Mouse (Mus musculus) stomach, embryonic 15.5 days (tissue): ENCODE measurements around the gene Tfe3. TPM values are rescaled to one million over a fixed set of nuclear protein-coding genes. Genes with fewer than 3 reads are reported as not detected.
"Not testable (repeated sequence)": the region's sequence is repeated elsewhere in the genome, so short reads cannot be mapped to it uniquely, and the experiment has no call there.

Source experiments
- ATAC-seq: fragments of 200-750 bp; cut with Nextera tagmentation; 2 replicates; pipeline ENCODE4 v1.8.0; 2017; ENCODE audit warnings: low read depth, moderate number of reproducible peaks, moderate TSS enrichment; ENCODE audit not compliant: insufficient read depth, low FRiP score
- H3K27ac ChIP-seq: fragments of 300-500 bp; sonication (generic); 2 replicates; pipeline ENCODE4 v1.5.1; 2015; ENCODE audit warnings: mild to moderate bottlenecking, inconsistent platforms
- H3K27me3 ChIP-seq: fragments of 300-500 bp; sonication (generic); replicated peaks from 2 replicates; pipeline ENCODE4 v1.6.1; 2015; ENCODE audit warnings: inconsistent platforms
- H3K36me3 ChIP-seq: fragments of 300-500 bp; sonication (generic); 2 replicates; pipeline ENCODE4 v1.6.1; 2015; ENCODE audit warnings: inconsistent platforms
- H3K4me1 ChIP-seq: fragments of 300-500 bp; sonication (generic); 2 replicates; pipeline ENCODE4 v1.6.1; 2015; ENCODE audit warnings: inconsistent platforms
- H3K4me2 ChIP-seq: fragments of 300-500 bp; sonication (generic); 2 replicates; pipeline ENCODE4 v1.6.1; 2015; ENCODE audit warnings: mild to moderate bottlenecking, inconsistent platforms
- H3K4me3 ChIP-seq: fragments of 300-500 bp; sonication (generic); replicated peaks from 2 replicates; pipeline ENCODE4 v1.5.1; 2015; ENCODE audit warnings: inconsistent platforms
- H3K9ac ChIP-seq: fragments of 300-500 bp; sonication (generic); 2 replicates; pipeline ENCODE4 v1.6.1; 2015; ENCODE audit warnings: inconsistent platforms
- H3K9me3 ChIP-seq: fragments of 300-500 bp; sonication (generic); 2 replicates; pipeline ENCODE4 v1.6.1; 2016; ENCODE audit warnings: inconsistent platforms
- WGBS: fragments of 180-500 bp; shearing (Covaris S2); methylation state at CpG from one replicate; pipeline ENCODE4 v1.1.7; 2015; 5-methylcytosine and 5-hydroxymethylcytosine counted together
- polyA plus RNA-seq: library from polyadenylated mRNA; unstranded; fragments of >200 nt; fragmentation: Nextera tagmentation; extraction: Ambion mirVana; gene quantifications from 2 replicates; pipeline ENCODE4 v1.2.1, GENCODE M21; 2015

Tfe3 gene
- polyA plus RNA-seq, 1 experiment from 2014 or later, result 29.9 TPM

DNA sequence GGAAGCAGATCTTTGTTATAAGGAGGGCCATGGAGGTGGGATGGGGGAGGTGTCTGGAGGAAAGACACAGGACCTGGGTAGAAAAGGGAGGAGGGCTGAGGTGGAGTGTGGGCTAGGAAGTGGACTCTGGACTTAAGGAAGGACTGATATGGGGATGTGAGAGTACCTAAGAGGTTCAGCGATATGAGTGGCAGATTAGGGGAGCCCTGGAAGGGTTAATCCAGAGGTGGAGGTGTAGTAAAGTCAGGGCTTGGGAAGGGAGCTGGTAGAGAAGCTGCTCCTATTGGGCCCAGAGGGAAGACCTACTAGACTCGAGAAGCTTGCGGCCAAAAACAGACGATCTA is 33.5 kb upstream of the Tfe3 start:
- H3K27ac ChIP-seq, result 0 out of 2 replicates have a peak overlapping the region, but pooled peaks have one; percentile 31
- H3K9me3 ChIP-seq, result no peaks in the 10 kb centered on the region
- peak; percentile 30 for ATAC-seq
- H3K4me1 ChIP-seq, result no peaks in the 10 kb centered on the region
- peak overlapping the region; percentile 53 for H3K4me2 ChIP-seq
- peak overlapping the region; percentile 49 for H3K4me3 ChIP-seq
- H3K9ac ChIP-seq, result no peak overlapping the region
- 30% methylated on average over 4 of the region's 4 CpGs for WGBS
- no peaks in the 10 kb centered on the region for H3K36me3 ChIP-seq
- H3K27me3 ChIP-seq, result no peaks in the 10 kb centered on the region

DNA sequence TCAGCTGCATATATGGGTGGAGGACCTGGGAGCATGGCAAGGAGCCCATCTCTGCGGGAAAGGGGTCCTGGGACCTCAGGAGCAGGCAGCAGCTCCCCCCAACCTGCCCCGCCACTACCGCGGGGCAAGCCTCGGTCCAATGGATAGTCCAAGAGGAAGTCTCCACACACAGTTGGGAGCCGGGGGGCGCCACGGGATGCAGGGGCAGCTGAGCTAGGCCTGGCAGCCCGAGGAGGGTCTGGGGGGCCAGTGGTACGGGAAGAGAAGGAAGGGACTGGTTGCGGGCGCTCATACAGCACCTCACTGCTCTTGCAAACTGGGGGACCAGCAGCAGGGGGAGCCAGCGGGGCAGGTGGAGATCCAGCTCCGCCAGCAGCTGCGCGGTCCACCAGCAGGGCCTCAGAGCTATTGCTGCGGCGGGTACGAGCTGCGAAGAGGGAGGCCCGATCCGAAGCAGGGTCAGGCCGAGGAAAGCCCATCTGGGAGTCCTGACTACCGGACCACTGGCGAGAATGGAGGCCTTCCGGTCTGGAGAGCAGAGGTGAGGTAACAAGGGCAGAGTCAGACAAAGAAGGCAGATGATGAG is 28.7 kb upstream of the Tfe3 start:
- no peak for ATAC-seq
- H3K27me3 ChIP-seq, result no peaks in the 10 kb centered on the region
- no peaks in the 10 kb centered on the region for H3K9me3 ChIP-seq
- H3K36me3 ChIP-seq, result no peaks in the 10 kb centered on the region
- no peak overlapping the region for H3K9ac ChIP-seq
- no peaks in the 10 kb centered on the region for H3K4me1 ChIP-seq
- H3K4me3 ChIP-seq, result no peak overlapping the region
- H3K4me2 ChIP-seq, result no peak overlapping the region
- WGBS, result 32% methylated on average over 25 of the region's 26 CpGs
- no peak overlapping the region for H3K27ac ChIP-seq

DNA sequence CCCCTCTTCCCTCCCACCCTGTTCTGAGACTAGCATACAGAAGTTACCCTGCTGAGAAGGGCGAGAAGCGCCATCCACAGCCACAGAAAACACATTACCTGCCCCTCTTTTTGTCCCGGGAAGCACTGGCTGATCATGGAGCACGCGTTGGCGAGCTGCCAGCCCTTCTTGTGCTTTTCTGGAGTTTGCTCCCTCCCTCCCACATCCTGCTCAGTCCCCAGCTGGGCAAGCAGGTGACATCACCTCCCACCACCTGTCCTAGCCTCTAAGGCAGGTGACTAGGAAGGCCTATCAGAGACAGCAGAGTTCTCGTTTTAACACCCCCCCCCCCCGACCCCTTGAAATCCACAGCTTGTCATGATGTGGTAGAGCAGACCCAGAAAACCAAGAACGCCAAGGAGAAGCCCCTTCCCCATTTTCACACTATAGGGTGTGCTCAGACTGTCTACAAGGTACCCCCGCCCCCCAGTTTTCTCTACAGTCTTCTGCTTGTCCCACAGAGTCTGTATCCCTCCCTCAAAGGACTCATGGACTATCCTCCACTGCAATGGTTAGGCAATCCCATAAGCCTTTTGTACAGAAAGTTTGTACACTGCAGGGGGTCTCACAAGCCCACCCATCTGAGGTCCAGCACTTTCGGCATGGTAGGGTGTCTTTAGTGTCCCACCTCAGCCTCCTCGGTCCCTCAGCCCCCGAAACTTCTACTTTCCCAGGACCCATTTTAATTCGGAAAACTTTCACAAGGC is 22.9 kb upstream of the Tfe3 start:
- peak; percentile 74; the same call in 1 of the 2 replicates for ATAC-seq
- WGBS, result 56% methylated on average over 14 of the region's 14 CpGs
- Histone ChIP-seq H3K36me3 (no peaks in the 10 kb centered on the region), H3K9ac (no peak overlapping the region), H3K27ac (peak overlapping the region; percentile 73; the same call in 1 of the 2 replicates), H3K27me3 (no peaks in the 10 kb centered on the region), H3K4me2 (peak overlapping the region; percentile 16; the same call in 1 of the 2 replicates), H3K4me1 (no peaks in the 10 kb centered on the region), H3K4me3 (0 out of 2 replicates have a peak overlapping the region, but pooled peaks have one; percentile 18), H3K9me3 (no peaks in the 10 kb centered on the region)

DNA sequence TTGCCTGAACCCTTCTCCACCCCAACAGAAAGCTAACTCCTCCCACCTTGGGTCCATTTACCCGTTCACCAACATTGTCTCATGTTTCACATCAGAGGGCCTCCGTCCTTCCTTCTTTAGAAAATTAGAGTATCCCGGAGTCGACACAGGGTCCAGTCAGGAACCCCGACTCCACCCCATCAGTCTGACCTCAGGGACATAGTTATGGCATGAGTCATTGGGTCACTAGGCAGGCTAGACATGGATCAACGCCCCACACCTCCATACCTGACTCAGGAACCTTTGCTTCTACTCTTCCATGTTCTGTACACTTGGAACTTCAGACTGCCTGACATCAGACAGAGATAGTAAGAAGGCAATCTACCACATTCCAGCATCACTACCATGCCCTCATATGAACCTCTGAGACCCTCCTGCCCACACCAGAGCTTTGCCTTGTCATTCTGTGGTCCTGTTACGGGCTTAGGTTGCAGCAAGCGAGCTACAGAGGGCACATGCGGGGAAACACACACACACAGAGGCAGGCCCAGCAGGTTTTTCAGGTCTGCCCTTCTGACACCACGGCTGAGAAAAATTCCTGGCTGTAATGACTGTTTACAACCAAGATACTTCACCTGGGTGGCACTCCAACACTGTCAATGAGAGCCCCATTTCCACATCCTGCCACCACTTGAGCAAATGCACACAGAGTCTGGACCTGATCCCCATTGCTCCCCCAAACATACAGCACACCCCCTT is 22.1 kb upstream of the Tfe3 start:
- Histone ChIP-seq H3K27me3 (no peaks in the 10 kb centered on the region), H3K9me3 (no peaks in the 10 kb centered on the region), H3K9ac (no peak overlapping the region), H3K4me3 (peak overlapping the region; percentile 27; the same call in 1 of the 2 replicates), H3K27ac (peak overlapping the region; percentile 73; the same call in 1 of the 2 replicates), H3K4me2 (peak overlapping the region; percentile 16), H3K36me3 (no peaks in the 10 kb centered on the region), H3K4me1 (no peaks in the 10 kb centered on the region)
- peak; percentile 54; the same call in 1 of the 2 replicates for ATAC-seq
- 45% methylated on average over 10 of the region's 10 CpGs for WGBS

DNA sequence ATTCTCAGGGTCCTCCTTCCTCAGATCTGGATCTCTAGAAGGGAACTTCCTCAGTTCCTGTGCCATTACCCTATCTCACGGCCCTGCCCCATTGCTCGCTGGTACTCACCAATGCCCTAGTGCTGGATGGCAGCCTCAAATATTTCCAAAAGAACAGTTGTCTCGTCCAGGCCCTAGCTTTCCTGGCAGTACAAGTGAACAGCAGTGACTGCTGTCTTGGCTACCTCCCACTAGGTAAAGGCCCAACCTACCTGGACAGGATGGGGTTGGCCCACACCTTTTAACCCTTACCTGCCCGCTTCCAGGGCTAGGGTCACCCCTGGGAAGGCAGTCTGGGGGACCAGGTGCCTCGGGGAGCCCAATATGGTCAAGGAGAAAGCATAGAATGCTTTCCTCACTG is 21.3 kb upstream of the Tfe3 start:
- 41% methylated on average over 5 of the region's 5 CpGs for WGBS

GRCm38 (mm10) chrX:7743470-7743869 is 18.9 kb upstream of the Tfe3 start:
- WGBS, result 54% methylated on average over 5 of the region's 5 CpGs
- Histone ChIP-seq H3K4me3 (no peak overlapping the region), H3K27me3 (no peaks in the 10 kb centered on the region), H3K36me3 (no peaks in the 10 kb centered on the region), H3K4me1 (no peaks in the 10 kb centered on the region), H3K9me3 (no peaks in the 10 kb centered on the region), H3K4me2 (no peak overlapping the region), H3K9ac (no peak overlapping the region), H3K27ac (no peak overlapping the region)
- ATAC-seq, result no peak

More for the DNA sequence above, 21.3 kb upstream of the Tfe3 start:
- Histone ChIP-seq H3K4me3 (peak overlapping the region; percentile 27; the same call in 1 of the 2 replicates), H3K4me2 (0 out of 2 replicates have a peak overlapping the region, but pooled peaks have one; percentile 16), H3K4me1 (no peaks in the 10 kb centered on the region), H3K27ac (peak overlapping the region; percentile 59; the same call in 1 of the 2 replicates), H3K36me3 (no peaks in the 10 kb centered on the region), H3K27me3 (no peaks in the 10 kb centered on the region), H3K9me3 (no peaks in the 10 kb centered on the region), H3K9ac (no peak overlapping the region)
- 0 out of 2 replicates have a peak, but pooled peaks have one; percentile 37 for ATAC-seq

DNA sequence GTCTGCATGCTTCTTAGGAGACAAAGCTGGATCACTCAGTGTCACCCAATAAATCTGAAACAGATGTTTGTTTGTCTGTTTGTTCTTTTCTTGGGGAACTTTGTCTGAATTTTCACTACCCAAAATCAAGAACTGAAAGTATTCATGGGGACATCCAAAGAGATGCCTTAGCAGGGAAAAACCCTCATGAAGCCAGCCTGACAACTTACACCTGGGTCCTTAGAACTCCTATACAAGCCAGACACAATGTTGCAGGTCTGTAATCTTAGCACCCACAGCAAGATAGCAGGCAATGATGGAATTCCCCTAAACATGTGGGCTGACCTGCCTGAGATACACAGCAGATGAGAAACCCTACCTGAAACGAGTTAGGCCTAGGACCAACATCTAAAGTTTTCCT is 17.4 kb upstream of the Tfe3 start:
- Histone ChIP-seq H3K9me3 (no peaks in the 10 kb centered on the region), H3K4me3 (no peak overlapping the region), H3K36me3 (no peaks in the 10 kb centered on the region), H3K9ac (no peak overlapping the region), H3K4me2 (no peak overlapping the region), H3K27me3 (no peaks in the 10 kb centered on the region), H3K27ac (no peak overlapping the region), H3K4me1 (no peaks in the 10 kb centered on the region)
- 60% methylated on average over 1 of the region's 1 CpGs for WGBS
- ATAC-seq, result no peak

GRCm38 (mm10) chrX:7745429-7745828 is 16.9 kb upstream of the Tfe3 start:
- Histone ChIP-seq H3K4me2 (no peak overlapping the region), H3K36me3 (no peaks in the 10 kb centered on the region), H3K27ac (no peak overlapping the region), H3K9me3 (no peaks in the 10 kb centered on the region), H3K4me3 (no peak overlapping the region), H3K27me3 (no peaks in the 10 kb centered on the region), H3K9ac (no peak overlapping the region), H3K4me1 (no peaks in the 10 kb centered on the region)
- 86% methylated on average over 8 of the region's 8 CpGs for WGBS
- ATAC-seq, result no peak

DNA sequence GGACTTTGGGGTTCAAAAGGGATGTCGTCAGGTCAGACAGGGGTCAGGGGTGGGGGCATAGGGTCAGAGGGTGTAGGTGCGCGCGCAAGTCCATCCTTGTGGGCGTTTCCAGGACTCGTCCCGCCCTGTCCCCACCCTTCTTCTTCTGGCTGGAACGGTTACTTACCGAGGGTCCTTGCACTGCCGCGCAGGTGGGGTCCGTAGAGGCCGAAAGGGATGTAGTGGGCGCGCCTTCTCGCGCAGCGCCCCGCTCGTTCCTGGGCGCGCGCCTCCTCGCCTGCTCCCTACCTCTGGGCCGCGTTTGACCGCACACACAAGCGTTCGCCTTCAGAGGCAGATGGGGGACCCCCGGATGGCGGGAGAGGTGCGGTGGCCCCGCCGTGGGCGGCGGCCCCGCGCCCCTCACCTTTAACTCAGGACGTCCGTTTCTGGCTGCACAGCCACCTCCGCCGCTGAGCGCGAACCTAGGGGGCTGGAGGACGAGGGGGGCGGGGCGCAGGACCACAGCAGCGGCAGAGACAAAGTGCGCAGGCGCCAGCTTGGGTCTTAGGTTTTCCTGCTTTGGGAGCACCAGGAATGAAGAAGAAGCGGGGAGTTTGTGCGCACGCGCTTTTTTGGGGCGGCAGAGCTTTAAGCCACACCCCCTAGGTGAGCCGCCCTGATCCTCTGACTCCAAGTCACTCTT is 11.8 kb upstream of the Tfe3 start, which contains the start of gene Ccdc120:
Ccdc120 (minus strand) TSS at position 474 of the 685 bp plus-strand sequence.
- ATAC-seq, result peak; percentile 79
- H3K27ac ChIP-seq, result no peak within 1 kb of the TSS
- H3K9ac ChIP-seq, result peak within 1 kb of the TSS; percentile 41; the same call in 1 of the 2 replicates
- H3K27me3 ChIP-seq, result no peaks in the 10 kb centered on the region
- H3K4me2 ChIP-seq, result peak within 1 kb of the TSS; percentile 56
- WGBS, result 14% methylated on average over 48 of the region's 56 CpGs
- H3K4me3 ChIP-seq, result peak within 1 kb of the TSS; percentile 64
- H3K36me3 ChIP-seq, result no peaks in the 10 kb centered on the region
- H3K4me1 ChIP-seq, result no peaks in the 10 kb centered on the region
- no peaks in the 10 kb centered on the region for H3K9me3 ChIP-seq

DNA sequence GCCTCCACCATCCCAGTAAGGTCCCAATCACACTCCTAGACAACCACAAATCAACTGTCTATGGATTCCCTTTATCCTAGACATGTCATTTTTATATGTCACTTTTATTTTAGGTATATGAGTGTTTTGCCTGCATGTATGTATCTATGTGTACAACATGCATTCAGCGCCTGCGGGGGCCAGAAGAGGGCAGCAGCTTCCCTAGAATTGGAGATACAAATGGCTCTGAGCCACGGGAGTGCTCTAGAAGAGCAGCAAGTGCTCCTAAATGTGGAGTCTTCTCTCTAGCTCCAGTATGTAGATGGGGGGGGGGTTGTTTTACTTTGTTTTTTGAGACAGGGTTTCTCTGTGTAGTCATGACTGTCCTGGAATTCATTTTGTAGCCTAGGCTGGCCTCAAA is 8.7 kb upstream of the Tfe3 start:
- not testable (repeated sequence) for H3K9me3 ChIP-seq, H3K27ac ChIP-seq, H3K4me2 ChIP-seq, H3K9ac ChIP-seq, H3K4me1 ChIP-seq, H3K4me3 ChIP-seq, H3K27me3 ChIP-seq, H3K36me3 ChIP-seq, ATAC-seq
- 11% methylated on average over 3 of the region's 3 CpGs for WGBS

GRCm38 (mm10) chrX:7762921-7763197 is 499 bp downstream of the Tfe3 start:
- ATAC-seq, result no peak
- Histone ChIP-seq H3K4me1 (0 out of 2 replicates have a peak, but pooled peaks cover 5% of the 10 kb centered on the region), H3K4me3 (peak overlapping the region; percentile 64), H3K9me3 (no peaks in the 10 kb centered on the region), H3K36me3 (0 out of 2 replicates have a peak, but pooled peaks cover 2% of the 10 kb centered on the region), H3K27ac (peak overlapping the region; percentile 80), H3K4me2 (peak overlapping the region; percentile 63), H3K27me3 (no peaks in the 10 kb centered on the region), H3K9ac (peak overlapping the region; percentile 22; the same call in 1 of the 2 replicates)
- WGBS, result 24% methylated on average over 21 of the region's 21 CpGs
